Mouse (Mus musculus) cerebellum, adult 11 months (tissue): Measurements from ENCODE around the gene Nefh.

Experiments used
- DNase-seq: peaks from one replicate; pipeline ENCODE4 v3.0.0; 2022

The Nefh gene

DNA sequence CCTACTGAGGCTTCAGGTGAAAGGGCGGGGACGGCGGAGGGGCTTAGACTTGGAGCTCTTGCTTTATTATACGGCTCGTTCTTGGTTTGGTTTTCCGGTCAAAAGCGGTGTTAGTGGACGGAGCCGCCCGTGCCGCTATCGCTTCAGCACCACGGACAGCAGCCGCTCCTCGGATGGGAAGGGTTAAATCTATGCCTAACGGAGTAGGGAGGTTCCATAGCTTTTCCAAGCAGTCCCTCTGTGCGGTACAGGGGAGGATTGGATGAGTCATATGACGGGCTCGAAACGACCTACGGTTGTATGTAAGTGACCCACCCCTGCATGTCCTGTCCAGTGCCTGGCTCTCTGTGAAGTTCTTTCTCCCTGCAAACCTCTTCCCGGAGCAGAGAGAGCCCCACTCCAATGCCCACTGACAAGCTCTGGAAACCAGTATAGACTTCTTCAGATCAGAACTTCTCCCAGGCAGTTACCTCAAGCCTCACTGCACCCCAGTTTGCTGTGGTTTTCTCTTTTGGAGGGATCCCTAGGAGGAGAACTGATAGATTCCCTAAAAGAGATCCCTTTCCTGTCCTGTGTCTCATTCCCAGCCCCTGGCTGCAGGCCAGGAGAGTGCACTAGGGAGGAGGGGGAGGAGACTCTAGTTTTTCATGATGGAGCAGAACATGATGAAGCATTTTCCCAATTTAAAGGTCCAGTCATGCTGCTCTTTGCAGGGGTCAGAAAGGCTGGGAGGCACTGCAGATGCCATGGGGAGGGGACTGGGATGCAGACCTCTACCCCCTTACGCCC lies 1.6 kb upstream of the Nefh start:
- no peak for DNase-seq

DNA sequence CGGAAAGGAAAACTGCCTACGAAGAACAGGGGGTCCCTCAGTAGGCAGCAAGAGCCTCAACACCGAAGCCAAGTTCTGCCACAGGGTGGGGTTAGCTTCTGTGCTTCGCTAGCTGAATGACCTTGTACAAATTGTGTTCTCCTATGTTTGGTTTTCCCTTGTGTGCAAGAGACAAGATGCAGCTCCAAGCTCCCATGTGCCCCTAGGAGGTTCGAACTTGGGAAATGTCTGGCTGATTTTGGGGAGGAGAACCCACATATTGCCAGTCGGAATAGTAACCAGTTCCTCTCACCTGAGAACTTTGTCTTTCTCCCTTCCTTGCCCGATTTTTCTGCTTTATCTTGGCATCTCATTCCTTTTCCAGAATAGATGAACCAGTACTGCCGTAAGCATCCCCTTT lies 928 bp upstream of the Nefh start:
- no peak for DNase-seq

DNA sequence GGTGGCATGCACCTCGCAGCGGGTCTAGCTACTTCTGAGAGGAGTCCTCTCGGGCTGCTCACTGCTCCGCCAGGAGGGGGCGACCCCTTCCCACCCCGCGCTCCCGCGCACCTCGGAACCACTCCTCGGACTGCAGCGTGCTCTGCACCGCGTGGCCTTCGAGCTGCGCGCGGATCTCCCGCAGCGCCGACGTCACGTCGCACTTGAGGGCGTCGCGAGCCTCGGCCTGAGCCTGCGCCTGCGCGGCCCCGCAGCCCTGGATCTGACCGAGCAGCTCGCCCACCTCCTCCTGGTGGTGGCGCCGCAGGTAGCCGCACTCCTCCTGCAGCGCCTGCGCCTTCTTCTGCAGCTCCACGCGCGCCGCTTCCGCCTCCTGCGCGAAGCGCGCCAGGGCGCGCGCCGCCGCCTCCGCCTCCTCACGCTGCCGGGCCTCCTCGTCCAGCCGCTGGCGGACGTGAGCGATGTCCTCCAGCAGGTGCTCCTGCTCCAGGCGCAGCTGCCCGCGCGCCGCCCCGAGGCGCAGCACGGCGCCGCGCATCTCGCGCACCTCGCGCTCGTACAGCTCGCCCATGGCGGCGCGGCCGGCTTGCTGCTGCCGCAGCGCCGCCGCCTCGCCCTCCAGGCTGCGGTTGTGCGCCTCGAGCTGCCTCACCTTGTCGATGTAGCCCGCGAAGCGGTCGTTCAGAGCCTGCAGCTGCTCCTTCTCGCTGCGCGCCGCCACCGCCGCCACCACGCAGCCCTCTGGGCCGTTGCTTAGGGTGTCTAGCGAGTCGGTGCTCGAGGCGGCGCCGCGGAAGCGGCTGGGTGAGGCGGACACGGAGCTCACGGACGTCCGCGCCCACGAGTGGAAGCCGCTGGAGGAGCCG lies 684 bp downstream of the Nefh start:
- DNase-seq: peak; percentile 38

DNA sequence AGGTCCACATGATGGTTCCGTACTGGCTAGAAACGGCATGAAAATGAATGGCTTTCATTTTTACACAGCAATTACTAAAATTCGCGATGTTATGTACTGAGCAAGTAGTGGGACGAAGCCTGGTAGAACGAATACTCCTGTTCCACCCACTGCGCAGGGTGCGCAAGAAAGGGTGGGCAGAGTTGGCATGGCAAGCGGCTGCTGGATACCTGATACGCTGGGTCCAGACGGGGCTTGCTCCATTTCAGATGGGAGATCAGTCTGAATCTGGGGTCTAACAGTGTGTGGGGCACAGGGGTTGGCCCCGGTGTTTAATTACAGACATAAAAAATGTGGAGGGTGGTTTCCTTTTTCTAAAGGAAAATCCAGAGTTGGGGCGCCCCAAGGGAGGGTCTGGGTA lies 1.3 kb downstream of the Nefh start:
- no peak for DNase-seq

DNA sequence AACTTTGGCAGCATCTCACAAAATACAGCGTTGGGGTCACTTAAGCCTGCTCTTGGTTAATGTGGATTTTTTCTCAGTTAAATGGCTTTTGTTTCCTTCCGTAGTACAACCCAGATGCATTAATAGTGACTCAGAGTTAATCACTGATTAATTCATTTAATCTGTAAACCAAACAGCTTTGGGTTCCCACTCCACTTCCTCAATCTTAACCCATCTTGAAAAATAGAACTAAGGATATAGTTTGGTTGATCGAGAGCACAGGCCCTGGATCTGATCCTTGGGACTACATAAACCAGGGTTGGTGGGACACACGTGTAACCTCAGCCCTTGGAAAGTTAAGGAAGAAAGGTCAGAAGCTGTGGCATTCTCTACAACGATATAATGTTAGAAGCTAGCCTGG lies 11.6 kb downstream of the Nefh start:
- DNase-seq: no peak

DNA sequence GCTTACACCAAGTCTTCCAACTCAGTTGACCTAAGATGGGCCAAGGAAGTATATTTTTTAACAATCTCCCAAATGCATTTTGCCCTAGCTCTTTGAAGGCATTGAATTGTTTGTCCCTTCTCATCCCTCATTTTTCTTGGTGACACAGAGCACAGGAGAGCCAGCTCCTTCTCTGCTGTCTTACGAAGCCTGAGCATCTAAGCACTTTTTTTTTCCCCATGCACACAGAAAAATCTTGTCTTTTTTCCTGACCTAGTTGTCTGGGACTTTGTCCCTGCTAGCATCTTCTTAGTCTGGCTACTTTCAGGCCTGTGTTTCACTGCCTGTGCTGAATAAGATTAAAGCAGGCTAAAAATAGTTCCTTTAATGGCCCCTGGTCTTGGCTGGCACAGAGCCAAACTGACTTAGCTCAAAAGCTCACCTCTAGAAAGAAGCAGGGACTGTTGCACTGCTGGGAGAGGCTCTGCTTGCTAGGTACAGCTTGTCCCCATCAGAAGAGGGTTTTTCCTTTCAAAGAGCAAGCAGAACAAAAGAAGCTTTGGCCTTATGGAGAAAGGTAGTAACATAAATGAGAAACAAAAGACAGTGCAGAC lies 16.8 kb downstream of the Nefh start:
- no peak for DNase-seq

DNA sequence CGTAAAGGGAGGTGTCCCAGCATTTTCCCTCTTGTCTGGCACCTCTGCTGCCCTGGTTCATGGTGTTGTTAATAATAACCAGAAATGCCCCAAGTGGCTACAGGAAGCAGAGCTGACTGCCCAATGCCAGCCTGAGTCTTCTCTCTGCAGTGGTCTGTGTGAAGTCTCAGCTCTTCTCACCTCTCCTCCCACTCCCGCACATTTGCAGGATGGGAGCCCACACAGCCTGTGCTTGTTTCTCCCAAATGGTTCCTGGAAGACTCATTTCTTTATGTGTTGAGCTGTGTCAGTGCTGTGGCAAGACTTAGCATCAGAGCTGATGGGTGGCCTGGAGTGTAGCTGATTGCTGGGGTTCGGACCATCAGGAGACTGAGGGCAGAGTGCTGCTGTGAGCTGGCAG lies 20.6 kb downstream of the Nefh start:
- DNase-seq: no peak

DNA sequence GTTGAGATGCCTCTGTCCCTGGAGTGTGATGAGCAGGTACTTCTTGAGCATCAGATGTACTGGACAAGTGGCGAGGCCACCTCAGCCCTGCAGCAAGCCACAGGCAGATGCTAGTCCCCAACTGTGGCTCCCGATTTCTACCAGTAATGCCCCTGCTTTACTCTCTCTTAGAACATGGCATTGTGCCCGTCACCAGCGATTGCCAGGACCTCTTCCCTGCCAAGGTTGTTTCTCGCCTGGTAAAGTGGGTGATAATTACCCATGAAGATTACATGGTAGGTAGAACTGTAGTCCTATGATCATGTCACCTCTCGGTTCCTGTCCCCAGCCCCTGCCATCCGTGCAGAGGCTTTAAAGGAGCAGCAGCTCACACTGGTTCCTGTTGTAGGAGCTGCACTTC lies 26.1 kb downstream of the Nefh start:
- DNase-seq: no peak

DNA sequence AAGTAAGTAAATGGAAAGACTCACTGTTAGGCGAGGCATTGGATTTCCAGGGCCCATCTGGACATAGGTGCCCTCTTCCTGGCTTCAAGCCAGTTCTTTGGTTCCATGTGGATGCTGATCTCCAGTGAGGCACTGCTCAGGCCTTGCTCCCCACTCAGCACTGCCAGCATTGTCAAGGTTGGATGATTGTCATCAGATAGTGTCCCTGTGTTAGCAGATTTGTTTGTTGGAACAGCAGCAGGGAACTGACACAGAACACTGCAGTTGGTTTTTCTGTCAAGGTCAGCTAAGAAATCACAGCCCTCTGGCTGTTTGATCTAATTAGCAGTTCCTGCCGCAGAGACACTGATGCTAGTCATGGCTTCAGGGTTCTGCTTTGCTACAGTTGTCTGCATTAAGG lies 26.6 kb downstream of the Nefh start:
- DNase-seq: peak; percentile 16

DNA sequence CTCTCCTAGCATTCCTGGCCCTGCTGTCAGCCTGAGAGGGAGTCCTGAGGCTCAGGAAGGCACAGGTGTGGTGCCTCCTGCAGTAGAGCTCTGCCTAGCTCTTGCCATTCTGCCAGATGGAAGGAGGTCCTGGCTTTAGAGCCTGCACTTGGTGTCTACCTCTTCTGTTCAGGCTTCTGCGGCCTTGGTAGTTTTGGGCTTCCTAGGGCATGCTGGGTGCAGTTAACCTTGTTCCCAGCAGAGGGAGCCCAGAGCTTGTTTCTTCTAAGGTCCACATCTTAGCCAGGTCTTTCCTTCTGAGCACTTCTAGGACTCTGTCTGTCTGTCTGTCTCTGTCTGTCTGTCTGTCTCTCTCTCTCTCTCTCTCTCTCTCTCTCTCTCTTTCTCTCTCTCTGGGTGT lies 31.8 kb downstream of the Nefh start:
- peak; percentile 35 for DNase-seq

DNA sequence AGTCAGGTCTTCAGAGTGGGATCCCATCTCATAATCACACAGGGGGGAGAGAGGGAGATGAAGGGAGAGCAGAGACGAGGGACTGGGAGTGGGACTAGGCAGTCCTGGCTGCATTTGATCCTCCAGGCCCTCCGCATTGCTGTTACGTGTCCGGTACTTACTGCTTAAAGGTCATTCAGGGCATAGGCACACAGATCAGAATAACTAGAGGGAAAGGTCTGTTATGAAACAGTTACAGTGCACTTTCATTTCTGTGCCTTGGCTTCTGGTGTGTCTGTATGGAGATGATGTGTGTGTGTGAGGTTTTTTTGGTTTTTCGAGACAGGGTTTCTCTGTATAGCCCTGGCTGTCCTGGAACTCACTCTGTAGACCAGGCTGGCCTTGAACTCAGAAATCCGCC lies 41.6 kb downstream of the Nefh start:
- no peak for DNase-seq

DNA sequence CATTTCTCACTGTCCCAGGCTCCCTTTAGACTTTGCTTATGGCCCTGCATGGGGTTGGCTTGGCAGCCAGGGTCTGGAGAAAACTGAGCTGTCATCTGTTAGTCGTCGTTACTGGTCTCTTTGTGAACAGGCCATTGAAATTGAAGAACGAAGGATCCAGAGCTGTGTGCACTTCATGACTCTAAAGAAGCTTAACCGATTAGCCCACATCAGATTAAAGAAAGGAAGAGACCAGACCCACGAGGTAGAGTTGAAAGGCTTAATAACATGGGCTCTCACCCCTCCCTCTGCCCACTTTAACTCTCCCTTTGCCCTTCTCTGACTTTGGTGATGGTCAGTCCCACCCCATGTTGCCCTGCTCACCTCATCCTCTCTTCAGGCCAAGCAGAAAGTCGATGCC lies 45.9 kb downstream of the Nefh start:
- DNase-seq: no peak

DNA sequence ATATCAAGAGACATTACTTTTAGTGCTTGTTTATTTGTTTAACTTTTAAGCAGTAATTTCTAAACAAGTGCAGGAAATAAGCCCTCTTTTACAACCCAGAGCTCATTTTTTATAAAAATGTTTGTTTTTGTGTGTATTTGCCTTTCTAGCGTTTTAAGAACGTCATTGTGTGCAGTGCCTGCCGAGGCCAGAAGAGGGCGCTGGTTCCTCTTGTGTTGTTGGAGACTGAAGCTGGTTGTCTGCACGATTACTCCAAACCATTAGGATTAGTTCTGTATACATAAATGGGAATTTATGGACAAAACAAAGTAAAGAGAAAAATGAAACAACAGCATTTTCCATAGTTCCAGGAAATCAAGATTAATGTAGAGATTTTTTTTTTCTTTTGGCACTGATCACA lies 47.4 kb downstream of the Nefh start:
- no peak for DNase-seq

DNA sequence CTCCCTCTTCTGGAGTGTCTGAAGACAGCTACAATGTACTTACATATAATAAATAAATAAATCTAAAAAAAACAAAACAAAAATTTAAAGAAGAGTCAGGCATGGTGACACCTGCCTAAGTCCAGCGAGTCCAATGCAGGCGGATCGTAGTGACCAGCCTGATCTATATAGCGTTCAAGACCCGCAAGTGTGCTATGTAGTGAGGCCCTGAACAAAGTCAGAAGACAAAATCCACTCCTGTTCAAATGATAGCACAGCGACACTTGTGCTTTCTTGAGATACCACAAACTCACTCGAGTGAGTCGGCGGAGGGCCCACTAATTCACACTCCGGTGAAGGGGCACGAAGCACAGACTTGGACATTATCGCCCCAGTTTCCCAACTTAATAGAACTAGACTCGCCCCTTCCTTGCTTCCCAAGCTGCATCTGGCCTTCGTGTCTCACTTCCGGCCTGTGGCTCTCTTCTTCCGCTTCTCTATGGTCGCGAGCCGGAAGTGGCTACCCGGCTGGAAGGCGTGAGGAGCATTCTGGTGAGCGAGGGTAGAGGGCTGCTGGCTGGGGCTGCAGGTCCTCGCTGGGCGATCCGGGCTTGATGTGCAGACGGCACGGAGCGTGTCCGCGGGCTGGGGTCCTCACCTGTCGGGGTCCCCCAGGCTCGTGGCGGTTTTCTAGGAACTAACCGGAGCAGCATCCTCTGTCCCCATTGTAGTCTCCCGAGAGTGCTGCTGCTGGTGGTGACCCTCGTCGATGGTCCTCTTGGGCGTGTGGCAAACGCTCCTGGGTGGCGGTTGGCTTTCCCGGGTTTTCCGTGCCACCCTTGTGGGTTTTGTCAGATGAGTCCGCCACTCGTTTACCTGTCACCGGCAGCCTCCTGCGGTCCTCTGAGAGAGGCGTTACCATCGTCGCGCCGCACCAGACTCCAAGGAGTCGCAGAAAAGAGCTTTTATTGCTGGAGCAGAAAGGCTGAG lies 52.7 kb downstream of the Nefh start, which contains the start of gene Thoc5:
Gene Thoc5, plus strand, starts transcription at position 473 of the 969 bp plus-strand sequence.
- peak; percentile 70 for DNase-seq
